Mouse (Mus musculus): ENCODE measurements at regions not wholly inside any gene's neighbourhood (a gene's known extent, or its start where the extent isn't known, plus 50 kb on each side); places are given as distances from the start of the nearest gene placed in this dataset.
A peak's percentile ranks its signal among the peaks of the same experiment; 100 is the strongest.
"Not testable (repeated sequence)": the region's sequence is repeated elsewhere in the genome, so short reads cannot be mapped to it uniquely, and the experiment has no call there.

- no peak for DNase-seq (ENCODE audit: inconsistent ontology term)
These were observed 62.1 kb downstream of the Naa11 start for GRCm38 (mm10) chr5:97330074-97330473.

DNA sequence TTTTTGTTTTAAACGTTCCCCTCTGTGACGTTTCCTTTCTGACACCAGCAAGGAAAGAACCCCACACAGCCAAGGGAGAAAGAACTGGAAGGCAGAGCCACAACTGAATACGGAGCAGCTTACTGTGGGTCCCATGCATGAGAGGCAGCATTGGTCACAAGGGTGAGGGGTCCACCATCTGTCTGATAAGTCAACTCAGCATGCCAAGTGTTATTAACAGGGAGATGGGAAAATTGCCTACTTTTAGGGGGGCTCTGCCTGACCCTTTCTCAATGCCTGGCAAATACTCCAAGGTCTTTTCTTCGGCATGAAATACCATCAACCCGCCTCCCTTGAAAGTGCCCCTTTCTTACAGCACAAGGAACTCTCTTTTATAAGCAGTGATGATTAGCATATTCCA, 66.3 kb downstream of the Naa11 start:
- no peak for DNase-seq (ENCODE audit: inconsistent ontology term)

DNA sequence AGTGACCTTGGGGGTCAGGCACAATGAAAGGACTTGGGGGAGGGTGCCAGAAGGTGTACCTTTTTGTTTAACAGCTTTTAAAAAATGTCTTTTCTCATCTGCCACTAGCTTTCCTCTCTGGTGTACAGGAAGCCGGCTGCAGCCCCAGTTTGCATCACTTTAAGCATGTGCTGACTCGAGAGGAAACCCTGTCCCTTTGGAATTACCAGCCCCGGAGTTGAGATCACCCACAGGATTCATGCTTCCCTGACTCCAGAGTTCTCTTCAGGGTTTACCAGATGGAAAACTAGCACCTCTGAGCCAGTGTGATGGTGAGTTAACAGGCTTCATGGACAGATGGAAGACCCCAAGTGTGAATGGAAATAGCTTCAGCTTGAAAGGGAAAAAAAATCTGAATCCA, 68.3 kb downstream of the Naa11 start:
- DNase-seq (ENCODE audit: inconsistent ontology term): peak; percentile 4

DNA sequence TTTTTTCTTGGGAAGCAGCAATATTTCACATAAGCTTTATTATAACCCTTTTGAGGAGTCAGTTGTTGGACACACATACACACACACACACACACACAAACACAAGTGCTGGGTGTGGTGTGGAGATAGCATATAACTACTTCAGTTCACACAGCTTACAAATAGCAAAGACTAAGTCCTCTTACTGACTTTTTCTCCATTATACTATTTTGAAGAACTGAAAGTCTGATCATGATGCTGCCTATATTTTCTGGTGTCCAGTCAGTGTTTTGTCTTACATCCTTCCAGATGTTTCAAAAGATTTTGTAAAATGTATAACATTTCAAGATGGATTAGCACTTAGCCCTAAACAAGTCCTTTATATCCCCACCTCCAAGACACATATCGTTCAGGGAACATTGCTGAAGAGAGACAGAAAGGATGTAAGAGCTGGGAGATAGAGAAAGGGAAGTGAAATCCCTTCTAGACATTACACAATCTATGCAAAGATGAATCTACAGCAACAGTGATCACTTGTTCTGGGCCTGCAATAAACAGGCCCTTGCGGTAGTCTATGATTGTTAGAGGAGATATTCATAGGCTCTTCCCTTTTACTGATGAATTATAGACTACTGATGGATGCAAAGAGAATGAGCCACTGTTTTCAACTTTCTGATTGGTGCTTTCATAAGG, 72.2 kb downstream of the Naa11 start:
- DNase-seq (ENCODE audit: inconsistent ontology term): no peak

DNA sequence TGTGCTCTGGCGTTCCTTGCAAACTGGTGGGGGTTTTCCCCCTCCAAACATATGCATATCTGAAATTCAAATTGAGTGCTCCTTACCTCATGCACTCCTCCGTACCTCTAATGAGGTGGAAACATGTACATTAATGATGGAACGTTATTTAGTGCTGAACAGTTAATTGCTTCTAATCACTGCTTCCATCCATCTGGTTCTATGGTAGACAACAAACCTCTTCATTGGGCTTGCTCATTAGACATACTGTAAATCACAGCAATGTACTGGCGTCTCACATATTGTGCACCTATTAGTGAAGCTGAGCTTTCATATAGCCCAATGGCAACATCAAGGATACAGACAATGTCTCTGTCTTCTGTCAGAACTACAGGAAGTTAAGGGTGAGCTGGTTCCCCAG, 85.3 kb downstream of the Naa11 start:
- no peak for DNase-seq (ENCODE audit: inconsistent ontology term)

GRCm38 (mm10) chr5:97304921-97305320, 87.3 kb downstream of the Naa11 start:
- DNase-seq (ENCODE audit: inconsistent ontology term): peak; percentile 84

- peak; percentile 62 for DNase-seq (ENCODE audit: inconsistent ontology term)
These were observed 90.6 kb downstream of the Naa11 start for GRCm38 (mm10) chr5:97301621-97302020.

- DNase-seq (ENCODE audit: inconsistent ontology term): no peak
These were observed 91.3 kb downstream of the Naa11 start for GRCm38 (mm10) chr5:97300861-97301260.

DNA sequence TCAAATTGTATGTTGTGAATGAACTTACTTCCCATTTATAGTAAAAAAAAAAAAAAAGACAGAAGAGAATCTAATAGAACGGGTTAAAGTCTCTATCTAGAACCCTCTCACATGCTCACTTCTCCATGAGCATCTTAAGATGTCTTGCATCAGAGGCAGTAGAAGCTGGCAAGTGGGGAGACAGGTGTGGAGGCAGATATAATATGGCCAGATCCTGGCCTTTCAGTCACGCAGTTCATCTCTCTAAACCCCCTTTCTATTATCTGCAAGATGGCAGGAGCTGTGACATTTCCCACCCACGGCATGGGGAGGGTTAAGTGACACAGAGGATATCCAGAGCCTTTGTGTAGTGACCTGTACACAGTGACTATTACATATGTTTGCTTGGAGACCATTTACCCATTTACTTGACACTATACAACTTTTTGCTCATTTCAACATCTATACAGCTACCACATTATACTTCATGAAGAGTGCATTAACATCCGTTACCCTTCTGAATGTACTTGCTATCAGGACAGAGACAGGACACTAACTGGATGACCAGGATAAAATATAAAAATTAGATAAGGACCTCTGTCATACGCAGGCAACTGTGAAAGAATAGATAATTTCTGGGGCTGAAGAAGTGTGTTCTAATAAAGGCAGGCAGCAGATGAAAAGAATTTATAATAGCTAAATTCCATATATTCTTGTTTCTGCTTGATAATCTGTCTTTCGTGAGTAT, 91.9 kb downstream of the Naa11 start:
- DNase-seq (ENCODE audit: inconsistent ontology term): no peak

GRCm38 (mm10) chr5:97299631-97300030, 92.5 kb downstream of the Naa11 start:
- peak; percentile 48 for DNase-seq (ENCODE audit: inconsistent ontology term)

- DNase-seq (ENCODE audit: inconsistent ontology term): no peak
These were observed 96.0 kb downstream of the Naa11 start for GRCm38 (mm10) chr5:97296213-97296612.

DNA sequence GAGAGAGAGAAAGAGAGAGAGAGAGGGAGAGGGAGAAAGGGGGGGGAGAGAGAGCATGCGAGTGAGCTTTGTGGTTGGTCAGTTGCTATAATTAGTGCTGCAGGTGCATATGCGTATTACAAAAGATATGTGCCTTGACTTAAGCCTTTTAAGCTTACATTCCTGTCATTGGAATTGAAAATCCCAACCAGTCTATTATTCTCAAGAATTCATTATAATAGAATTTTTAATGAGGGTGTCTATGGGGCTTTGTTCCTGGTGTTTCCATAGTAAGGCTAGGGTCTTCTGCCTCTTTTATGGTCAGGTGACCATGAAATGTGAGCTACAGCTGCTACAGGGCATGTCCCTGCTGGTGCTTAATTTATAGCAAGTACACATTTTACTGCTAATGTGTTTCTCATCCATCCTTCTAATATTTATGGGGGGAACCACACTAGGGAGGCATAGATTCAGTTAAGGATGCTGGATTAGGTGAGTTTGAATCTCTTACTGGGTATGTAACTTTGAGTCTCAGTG, 102.0 kb downstream of the Naa11 start:
- peak; percentile 40 for DNase-seq (ENCODE audit: inconsistent ontology term)

- DNase-seq (ENCODE audit: inconsistent ontology term): peak; percentile 31
These were observed 102.6 kb downstream of the Naa11 start for GRCm38 (mm10) chr5:97289401-97290165.

GRCm38 (mm10) chr5:97279455-97279854, 112.7 kb downstream of the Naa11 start:
- no peak for DNase-seq (ENCODE audit: inconsistent ontology term)

- DNase-seq (ENCODE audit: inconsistent ontology term): peak; percentile 77
These were observed 114.2 kb downstream of the Naa11 start for GRCm38 (mm10) chr5:97277795-97278572.

DNA sequence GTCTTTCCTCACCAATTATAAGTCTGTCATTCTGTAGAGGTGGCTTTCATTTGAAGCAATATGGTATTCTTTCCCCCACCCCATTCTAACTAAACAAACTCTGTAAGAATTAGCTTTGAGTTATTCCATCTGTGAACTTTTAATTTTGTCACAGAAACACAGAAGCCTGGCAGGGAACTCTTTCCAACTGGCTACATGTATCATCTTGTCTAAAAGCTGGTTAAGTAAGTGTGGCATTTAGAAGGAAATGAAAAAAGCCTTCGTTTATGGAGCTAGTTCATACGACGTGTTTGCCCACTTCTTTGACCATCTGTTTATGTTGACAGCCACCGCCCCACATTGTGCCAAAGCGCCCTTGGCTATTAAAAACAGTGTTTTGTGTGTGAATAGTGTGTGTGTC, 115.5 kb downstream of the Naa11 start:
- no peak for DNase-seq (ENCODE audit: inconsistent ontology term)

- not testable (repeated sequence) for DNase-seq (ENCODE audit: inconsistent ontology term)
These were observed 127.5 kb downstream of the Naa11 start for GRCm38 (mm10) chr5:97264666-97265065.

GRCm38 (mm10) chr5:97257106-97257505, 135.1 kb downstream of the Naa11 start:
- DNase-seq (ENCODE audit: inconsistent ontology term): no peak

- no peak for DNase-seq (ENCODE audit: inconsistent ontology term)
These were observed 135.6 kb downstream of the Naa11 start for GRCm38 (mm10) chr5:97256445-97257060.

- DNase-seq (ENCODE audit: inconsistent ontology term): peak; percentile 28
These were observed 125.5 kb upstream of the Paqr3 start for GRCm38 (mm10) chr5:97236930-97237329.

- DNase-seq (ENCODE audit: inconsistent ontology term): no peak
These were observed 115.0 kb upstream of the Paqr3 start for GRCm38 (mm10) chr5:97226425-97226824.

Data from Muller cell, postnatal 12 days (primary cell).